Mouse (Mus musculus) heart, embryonic 10.5 days (tissue): ENCODE measurements around the gene Plekhg6. TPM values are rescaled to one million over a fixed set of nuclear protein-coding genes. Genes with fewer than 3 reads are reported as not detected.

Source experiments
- DNase-seq: peaks from one replicate; pipeline ENCODE4 v3.0.0-alpha.2; 2017; ENCODE audit warnings: low spot score
- H3K27ac ChIP-seq: fragments of 300-500 bp; sonication (generic); 2 replicates; pipeline ENCODE4 v1.5.1; 2016; ENCODE audit warnings: mild to moderate bottlenecking
- H3K27me3 ChIP-seq: fragments of 300-500 bp; sonication (generic); 2 replicates; pipeline ENCODE4 v1.6.1; 2016; ENCODE audit warnings: mild to moderate bottlenecking; ENCODE audit not compliant: poor library complexity, insufficient read depth, severe bottlenecking
- H3K36me3 ChIP-seq: fragments of 300-500 bp; sonication (generic); 2 replicates; pipeline ENCODE4 v1.6.1; 2016; ENCODE audit warnings: mild to moderate bottlenecking, moderate library complexity
- H3K4me1 ChIP-seq: fragments of 300-500 bp; sonication (generic); 2 replicates; pipeline ENCODE4 v1.6.1; 2016; ENCODE audit warnings: mild to moderate bottlenecking
- H3K4me3 ChIP-seq: fragments of 300-500 bp; sonication (generic); 2 replicates; pipeline ENCODE4 v1.5.1; 2016; ENCODE audit warnings: mild to moderate bottlenecking, moderate library complexity
- H3K9me3 ChIP-seq: fragments of 300-500 bp; sonication (generic); 2 replicates; pipeline ENCODE4 v1.6.1; 2016; ENCODE audit warnings: mild to moderate bottlenecking, moderate library complexity
- WGBS: fragments of 180-500 bp; shearing (Covaris S2); methylation state at CpG from one replicate; pipeline ENCODE4 v1.1.7; 2016; 5-methylcytosine and 5-hydroxymethylcytosine counted together
- polyA plus RNA-seq: library from polyadenylated mRNA; unstranded; fragments of >200 nt; fragmentation: Nextera tagmentation; extraction: Ambion mirVana; gene quantifications from 2 replicates; pipeline ENCODE4 v1.2.1, GENCODE M21; 2016

The Plekhg6 gene
- polyA plus RNA-seq, 1 experiment from 2014 or later, result 0.20 TPM

DNA sequence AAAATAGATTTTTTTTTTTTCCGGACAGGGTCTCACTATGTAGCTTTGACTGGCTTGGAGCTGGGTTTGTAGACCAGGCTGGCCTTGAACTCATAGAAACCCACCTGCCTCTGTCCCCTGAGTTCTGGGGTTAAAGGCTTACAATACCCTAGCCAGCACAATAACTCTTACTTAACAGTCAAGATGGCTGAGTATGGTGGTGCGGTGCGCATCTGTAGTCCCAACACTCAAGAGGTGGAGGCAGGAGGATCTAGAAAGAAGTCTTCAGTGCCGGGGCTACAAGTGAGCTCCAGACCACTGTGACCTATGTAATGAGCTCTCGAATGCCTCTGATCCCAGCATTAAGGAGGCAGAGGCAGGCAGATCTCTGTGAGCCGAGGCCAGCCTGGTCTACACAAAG, 31.1 kb upstream of the Plekhg6 start:
- no peak for DNase-seq
- no peak overlapping the region for H3K27ac ChIP-seq
- H3K27me3 ChIP-seq, result no peaks in the 10 kb centered on the region
- H3K9me3 ChIP-seq, result no peaks in the 10 kb centered on the region
- no peak overlapping the region for H3K4me3 ChIP-seq
- 90% methylated on average over 6 of the region's 6 CpGs for WGBS
- H3K36me3 ChIP-seq, result no peaks in the 10 kb centered on the region
- no peaks in the 10 kb centered on the region; the same call in 1 of the 2 replicates for H3K4me1 ChIP-seq

DNA sequence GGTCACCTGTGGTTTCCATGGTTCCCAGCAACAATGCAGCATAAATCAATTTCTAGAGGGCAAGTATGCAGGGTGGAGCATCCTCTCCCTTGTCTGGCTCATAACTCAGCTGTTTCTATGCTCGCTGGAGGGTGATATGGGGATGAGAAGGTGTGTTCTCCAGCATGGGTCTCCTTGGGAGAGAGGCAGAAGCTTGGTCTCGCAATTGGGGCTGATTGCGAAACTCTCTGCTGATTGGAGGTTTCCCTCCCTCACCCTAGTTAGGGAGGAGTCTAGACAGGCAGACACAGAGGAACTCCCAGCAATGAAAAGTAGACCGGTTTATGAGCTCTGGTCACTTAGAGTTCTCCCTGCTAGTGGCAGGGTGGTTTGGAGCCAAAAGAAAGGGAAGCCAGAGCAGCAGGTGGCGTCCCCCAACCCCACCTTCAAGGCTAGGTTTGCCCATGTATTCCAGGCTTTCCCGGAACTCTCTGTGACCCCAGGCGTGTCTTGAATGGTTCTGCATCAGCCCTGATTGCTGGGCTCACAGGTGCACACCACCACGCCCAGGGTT, 30.5 kb upstream of the Plekhg6 start:
- Histone ChIP-seq H3K9me3 (no peaks in the 10 kb centered on the region), H3K27me3 (no peaks in the 10 kb centered on the region), H3K4me3 (no peak overlapping the region), H3K36me3 (no peaks in the 10 kb centered on the region), H3K4me1 (no peaks in the 10 kb centered on the region; the same call in 1 of the 2 replicates), H3K27ac (no peak overlapping the region)
- no peak for DNase-seq
- WGBS, result 56% methylated on average over 8 of the region's 8 CpGs

DNA sequence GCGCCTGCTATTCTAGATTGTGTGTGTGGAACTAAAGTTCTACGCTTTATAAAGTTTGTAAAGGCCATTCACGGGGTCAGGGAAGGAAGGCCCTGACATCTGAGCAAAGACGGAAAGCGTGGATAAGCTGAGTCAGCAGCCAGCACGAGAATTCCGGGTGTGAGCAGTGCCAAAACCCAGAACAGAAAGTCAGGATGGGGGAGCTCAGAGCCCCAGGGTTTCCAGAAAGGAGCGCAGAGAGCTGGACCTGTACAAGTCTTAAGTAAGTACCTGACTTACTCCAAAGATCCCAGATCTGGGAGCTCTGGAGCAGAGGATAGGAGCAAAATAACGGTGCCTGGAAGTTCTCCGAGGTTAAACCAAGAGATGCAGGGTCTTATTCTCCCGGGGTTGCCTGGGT, 30.0 kb upstream of the Plekhg6 start:
- Histone ChIP-seq H3K36me3 (no peaks in the 10 kb centered on the region), H3K27me3 (no peaks in the 10 kb centered on the region)
- 72% methylated on average over 11 of the region's 11 CpGs for WGBS

DNA sequence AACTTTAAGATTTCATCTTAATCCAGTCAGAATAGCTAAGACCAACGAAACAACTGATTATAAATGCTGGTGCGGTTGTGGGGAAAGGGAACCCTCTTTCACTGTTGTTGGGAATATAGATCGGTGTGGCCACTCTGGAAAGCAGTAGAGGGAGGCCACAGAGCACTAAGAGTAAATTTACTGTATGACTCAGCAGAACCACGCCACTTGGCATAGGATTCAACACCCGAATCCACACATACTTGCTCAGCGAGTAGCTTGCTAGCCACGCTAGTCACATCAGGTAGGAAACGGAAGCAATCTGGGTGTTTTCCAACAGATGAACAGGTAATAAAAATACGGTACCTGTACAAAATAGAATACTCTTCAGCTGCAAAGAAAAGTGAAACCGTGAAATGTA, 27.1 kb upstream of the Plekhg6 start:
- Histone ChIP-seq H3K4me1 (no peaks in the 10 kb centered on the region; the same call in 1 of the 2 replicates), H3K9me3 (no peaks in the 10 kb centered on the region), H3K27me3 (no peaks in the 10 kb centered on the region), H3K4me3 (no peak overlapping the region), H3K36me3 (no peaks in the 10 kb centered on the region), H3K27ac (no peak overlapping the region)
- no peak for DNase-seq
- 88% methylated on average over 10 of the region's 10 CpGs for WGBS

More for the DNA sequence above, 30.0 kb upstream of the Plekhg6 start:
- Histone ChIP-seq H3K27ac (no peak overlapping the region), H3K4me1 (no peaks in the 10 kb centered on the region; the same call in 1 of the 2 replicates), H3K9me3 (no peaks in the 10 kb centered on the region), H3K4me3 (no peak overlapping the region)
- no peak for DNase-seq

DNA sequence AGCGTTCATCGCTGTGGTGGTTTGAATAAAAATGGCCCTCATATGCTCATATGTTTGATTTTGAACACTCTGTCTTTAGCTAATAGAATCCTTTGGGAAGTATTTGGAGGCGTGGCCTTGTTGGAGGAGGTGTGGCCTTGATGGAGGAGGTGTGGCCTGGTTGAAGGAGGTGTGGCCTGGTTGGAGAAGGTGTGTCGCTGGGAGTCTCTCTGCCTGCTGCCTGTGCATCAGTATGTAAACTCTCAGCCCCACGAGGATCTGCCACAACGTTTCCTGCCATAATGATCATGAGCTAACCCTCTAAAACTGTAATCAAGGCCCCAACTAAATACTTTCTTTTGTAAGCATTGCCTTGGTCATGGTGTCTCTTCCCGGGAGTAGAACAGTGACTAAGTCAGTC, 26.6 kb upstream of the Plekhg6 start:
- Histone ChIP-seq H3K27me3 (no peaks in the 10 kb centered on the region), H3K9me3 (no peaks in the 10 kb centered on the region), H3K4me3 (no peak overlapping the region), H3K36me3 (no peaks in the 10 kb centered on the region), H3K4me1 (no peaks in the 10 kb centered on the region; the same call in 1 of the 2 replicates), H3K27ac (no peak overlapping the region)
- DNase-seq, result no peak
- 77% methylated on average over 7 of the region's 7 CpGs for WGBS

DNA sequence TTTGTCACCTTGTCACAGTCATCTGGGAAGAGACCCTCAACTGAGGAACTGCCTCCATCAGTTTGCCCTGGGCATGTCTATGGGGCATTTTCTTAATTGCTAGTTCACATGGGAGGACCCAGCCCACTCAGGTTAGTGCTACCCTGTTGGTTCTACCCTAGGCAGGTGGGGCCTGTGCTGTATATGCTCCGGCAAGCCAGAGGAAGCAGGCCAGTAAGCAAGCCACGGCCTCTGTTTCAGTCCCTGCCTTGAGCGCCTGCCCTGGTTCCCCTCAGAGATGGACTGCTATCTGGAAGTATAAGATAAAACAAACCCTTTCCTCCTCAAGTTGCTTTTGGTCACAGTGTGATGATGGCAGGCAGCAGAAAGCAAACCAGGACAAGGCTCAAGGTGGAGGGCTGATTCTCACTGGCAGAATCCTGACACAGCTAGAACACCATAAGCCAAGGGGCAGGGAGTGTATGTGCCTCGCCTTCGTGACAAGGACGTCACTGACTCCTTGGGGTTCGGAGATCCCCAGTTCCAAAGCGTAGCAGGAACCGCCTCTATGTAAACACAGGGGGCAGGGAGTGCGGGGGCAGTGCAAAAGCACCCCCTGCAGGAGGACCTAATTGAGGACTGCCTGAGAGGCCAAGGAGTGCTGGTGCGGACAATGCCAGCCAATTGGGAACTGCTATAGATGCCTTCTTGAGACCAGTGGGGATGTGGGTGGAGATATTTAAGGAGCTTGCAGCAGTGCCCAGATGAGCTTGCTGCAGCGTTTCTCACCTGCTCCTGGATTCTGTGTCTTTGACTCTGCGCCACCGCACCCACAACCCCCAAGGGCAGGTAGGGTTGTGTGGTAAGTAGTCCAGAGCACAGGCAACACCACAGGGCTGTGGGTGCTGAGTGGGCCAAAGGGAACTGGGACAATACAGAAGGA, 25.1 kb upstream of the Plekhg6 start:
- H3K27me3 ChIP-seq, result no peaks in the 10 kb centered on the region
- H3K4me1 ChIP-seq, result no peaks in the 10 kb centered on the region
- no peak for DNase-seq
- 0 out of 2 replicates have a peak overlapping the region, but pooled peaks have one; percentile 0 for H3K27ac ChIP-seq
- H3K9me3 ChIP-seq, result no peaks in the 10 kb centered on the region
- no peak overlapping the region for H3K4me3 ChIP-seq
- WGBS, result 50% methylated on average over 14 of the region's 14 CpGs
- no peaks in the 10 kb centered on the region for H3K36me3 ChIP-seq

DNA sequence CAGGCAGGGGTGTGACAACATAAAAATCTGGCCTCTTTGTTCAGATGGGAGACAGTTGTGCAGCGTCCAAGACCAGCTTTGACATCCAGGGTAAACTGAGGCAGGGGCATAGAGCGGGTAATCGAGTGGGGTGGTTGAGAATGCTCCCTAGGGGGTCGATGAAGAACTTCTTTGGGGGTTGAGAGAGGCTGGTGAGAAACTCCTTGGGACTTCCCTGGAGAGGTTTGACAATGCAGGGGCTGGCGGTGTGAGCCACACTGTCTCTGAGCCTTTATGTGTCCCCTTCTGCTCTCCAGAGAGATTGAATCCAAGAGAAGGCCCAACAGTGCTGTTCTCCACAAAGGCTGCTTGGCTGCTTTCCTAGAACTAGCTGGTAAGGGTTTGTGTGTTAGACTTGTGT, 9.3 kb upstream of the Plekhg6 start:
- peak; percentile 69 for DNase-seq
- Histone ChIP-seq H3K4me3 (no peak overlapping the region), H3K27me3 (0 out of 2 replicates have a peak, but pooled peaks cover 6% of the 10 kb centered on the region), H3K36me3 (no peaks in the 10 kb centered on the region), H3K27ac (no peak overlapping the region), H3K9me3 (0 out of 2 replicates have a peak, but pooled peaks cover 3% of the 10 kb centered on the region), H3K4me1 (peaks cover 5% of the 10 kb centered on the region)
- 83% methylated on average over 5 of the region's 5 CpGs for WGBS

DNA sequence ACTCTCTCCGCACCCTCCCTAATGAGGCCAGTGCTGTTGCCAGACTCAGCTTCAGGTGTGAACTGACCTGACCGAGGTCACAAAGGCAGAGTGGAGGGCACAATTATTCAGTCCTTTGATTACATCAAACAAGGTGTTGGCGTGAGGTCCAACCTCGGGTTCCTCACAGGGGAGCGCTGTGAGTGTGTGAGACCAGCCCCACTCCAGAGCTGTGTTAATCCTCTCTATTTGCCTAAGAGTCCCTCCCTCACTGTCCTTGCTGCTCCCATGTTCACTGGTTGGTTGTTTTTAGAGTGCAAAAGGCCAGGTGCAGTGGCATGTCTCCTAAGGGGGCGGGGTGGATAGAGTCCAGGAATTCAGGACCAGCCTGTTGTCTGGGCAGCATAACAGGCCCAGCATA, 5.5 kb upstream of the Plekhg6 start:
- peaks cover 38% of the 10 kb centered on the region for H3K27me3 ChIP-seq
- H3K36me3 ChIP-seq, result no peaks in the 10 kb centered on the region
- H3K9me3 ChIP-seq, result 0 out of 2 replicates have a peak, but pooled peaks cover 3% of the 10 kb centered on the region
- WGBS, result 50% methylated on average over 6 of the region's 6 CpGs
- peaks cover 11% of the 10 kb centered on the region for H3K4me1 ChIP-seq
- DNase-seq, result no peak
- no peak overlapping the region for H3K4me3 ChIP-seq
- no peak overlapping the region for H3K27ac ChIP-seq

DNA sequence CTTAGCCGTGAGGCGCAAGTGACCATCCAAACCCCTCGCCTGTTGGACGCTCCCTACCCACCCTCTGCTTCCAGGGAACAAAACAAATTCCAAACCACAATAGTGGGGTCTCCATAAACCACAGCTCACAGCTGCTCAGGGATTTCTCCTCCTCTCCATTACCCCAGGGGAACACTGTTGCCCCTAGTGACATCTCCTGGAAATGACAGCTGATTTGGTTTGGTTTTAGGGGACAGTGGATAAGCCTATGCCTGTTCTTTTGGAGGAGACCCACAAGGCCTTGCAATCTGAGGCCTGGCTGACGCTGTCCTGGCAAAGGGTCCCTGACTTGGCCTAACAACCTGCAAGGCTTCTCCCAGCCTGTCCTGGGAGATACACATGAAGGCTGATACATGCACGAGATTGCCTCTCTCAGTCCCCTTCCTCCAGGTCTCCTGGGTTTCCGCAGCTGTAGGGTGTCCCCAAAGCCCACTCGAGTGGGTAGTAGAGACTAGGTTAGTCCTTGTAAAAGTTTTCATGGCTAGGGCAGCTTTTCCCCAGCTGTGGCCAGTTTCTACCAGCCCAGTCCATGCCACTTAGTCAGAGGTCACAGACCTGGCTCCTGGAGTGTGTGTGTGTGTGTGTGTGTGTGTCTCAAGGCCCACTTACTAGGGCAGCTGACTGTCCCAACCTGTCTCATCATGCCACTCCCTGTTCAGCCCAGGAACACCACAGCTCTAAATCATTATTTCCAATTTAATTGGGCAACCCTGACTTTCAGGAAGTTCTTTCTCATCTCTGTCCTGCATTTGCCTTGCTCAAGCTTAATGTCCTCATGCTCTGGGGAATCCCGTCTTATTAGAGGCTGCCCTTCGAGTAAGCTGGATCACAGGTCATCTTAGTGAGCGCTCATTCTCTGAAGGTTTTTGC, 4.7 kb upstream of the Plekhg6 start:
- 61% methylated on average over 11 of the region's 11 CpGs for WGBS
- Histone ChIP-seq H3K4me1 (peaks cover 19% of the 10 kb centered on the region), H3K36me3 (no peaks in the 10 kb centered on the region), H3K27ac (no peak overlapping the region), H3K27me3 (peaks cover 46% of the 10 kb centered on the region), H3K4me3 (no peak overlapping the region), H3K9me3 (0 out of 2 replicates have a peak, but pooled peaks cover 3% of the 10 kb centered on the region)
- no peak for DNase-seq

DNA sequence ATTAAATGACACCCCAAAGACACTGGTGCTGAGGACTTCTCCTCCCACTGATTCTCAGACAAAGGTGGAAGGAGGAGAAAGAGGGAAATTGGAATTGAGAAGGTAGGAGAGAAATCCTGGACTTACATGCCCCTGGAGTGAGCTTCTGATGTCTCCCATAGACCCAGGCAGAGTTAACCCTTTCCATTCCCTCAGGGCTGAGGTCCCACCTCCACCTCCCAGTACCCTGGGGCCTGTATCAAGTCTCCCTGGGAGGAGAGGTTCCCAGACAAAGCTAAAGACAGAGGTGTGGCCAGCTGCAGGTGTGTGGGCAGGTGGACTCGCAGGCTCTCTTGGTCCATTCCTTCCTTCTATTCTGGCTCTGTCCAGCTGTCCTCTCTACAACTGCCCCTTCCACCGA, 1.4 kb upstream of the Plekhg6 start:
- H3K9me3 ChIP-seq, result no peaks in the 10 kb centered on the region
- H3K36me3 ChIP-seq, result no peaks in the 10 kb centered on the region
- 67% methylated on average over 2 of the region's 2 CpGs for WGBS
- peak; percentile 70 for DNase-seq
- H3K27ac ChIP-seq, result no peak overlapping the region
- peaks cover 46% of the 10 kb centered on the region for H3K4me1 ChIP-seq
- H3K4me3 ChIP-seq, result no peak overlapping the region
- peaks cover 79% of the 10 kb centered on the region for H3K27me3 ChIP-seq

DNA sequence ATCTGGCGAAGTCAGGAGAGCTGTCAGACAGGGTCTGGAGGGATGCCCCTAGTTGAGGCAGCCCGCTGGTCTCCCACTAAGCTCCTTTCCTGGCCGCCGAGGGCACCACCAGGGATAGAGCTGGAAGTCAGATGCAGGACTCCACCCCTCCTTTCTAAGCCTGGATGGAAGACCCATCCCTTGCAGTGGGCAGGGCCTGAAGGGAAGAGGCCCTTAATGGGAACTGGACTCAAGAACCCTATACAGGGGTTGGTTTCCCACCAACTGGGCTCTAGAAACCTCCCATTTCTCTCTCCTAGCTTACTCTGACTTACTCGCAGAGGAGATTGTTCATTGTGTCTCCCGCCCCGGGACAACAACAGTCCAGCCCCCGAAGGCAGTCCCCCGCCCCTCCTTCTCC, 812 bp downstream of the Plekhg6 start:
- H3K9me3 ChIP-seq, result no peaks in the 10 kb centered on the region
- no peak overlapping the region for H3K27ac ChIP-seq
- peaks cover 93% of the 10 kb centered on the region for H3K27me3 ChIP-seq
- H3K4me3 ChIP-seq, result peak overlapping the region; percentile 52
- no peaks in the 10 kb centered on the region for H3K36me3 ChIP-seq
- 2% methylated on average over 9 of the region's 9 CpGs for WGBS
- peaks cover 41% of the 10 kb centered on the region for H3K4me1 ChIP-seq
- DNase-seq, result no peak

DNA sequence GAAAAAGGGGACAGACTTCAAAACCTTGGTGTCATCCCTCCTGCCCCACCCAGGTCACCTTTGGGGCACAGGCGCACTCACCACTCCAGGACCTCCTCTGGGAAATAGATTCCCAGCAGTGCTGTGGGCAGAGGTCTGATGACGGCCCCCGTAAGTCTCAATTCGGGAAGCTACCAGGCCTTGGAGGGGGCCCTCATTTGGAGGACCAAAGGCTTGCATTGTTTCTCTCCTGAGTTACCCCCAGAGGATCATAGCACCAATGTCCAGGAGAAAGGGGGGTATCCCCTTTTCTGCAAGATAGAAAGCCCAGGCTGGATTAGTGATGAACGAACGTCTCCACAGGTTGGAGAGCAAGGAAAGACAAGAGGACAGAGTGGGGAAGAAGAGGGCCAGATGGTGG, 2.0 kb downstream of the Plekhg6 start:
- H3K4me3 ChIP-seq, result peak overlapping the region; percentile 36; the same call in 1 of the 2 replicates
- H3K9me3 ChIP-seq, result no peaks in the 10 kb centered on the region
- H3K27me3 ChIP-seq, result peaks cover 96% of the 10 kb centered on the region
- H3K27ac ChIP-seq, result no peak overlapping the region
- 8% methylated on average over 6 of the region's 6 CpGs for WGBS
- DNase-seq, result no peak
- H3K36me3 ChIP-seq, result no peaks in the 10 kb centered on the region
- H3K4me1 ChIP-seq, result peaks cover 38% of the 10 kb centered on the region
